Mouse (Mus musculus) thymus, adult 2 months (tissue): ENCODE results near the gene Dgkd. TPM values are rescaled to one million over a fixed set of nuclear protein-coding genes. Genes with fewer than 3 reads are reported as not detected.
A peak's percentile ranks its signal among the peaks of the same experiment; 100 is the strongest.

Source experiments
- DNase-seq: peaks from one replicate; pipeline ENCODE4 v3.0.0; 2021
- H3K27ac ChIP-seq: fragments of 200-500 bp; 2 replicates; pipeline ENCODE4 v1.5.1; 2012; ENCODE audit warnings: low read length, control low read depth; ENCODE audit not compliant: control insufficient read depth, insufficient read depth
- H3K27me3 ChIP-seq: fragments of 200-500 bp; 2 replicates; pipeline ENCODE4 v1.6.1; 2012; ENCODE audit warnings: mild to moderate bottlenecking, low read length, moderate library complexity, mixed read lengths; ENCODE audit not compliant: control insufficient read depth, insufficient read depth
- H3K36me3 ChIP-seq: fragments of 200-500 bp; 2 replicates; pipeline ENCODE4 v1.6.1; 2012; ENCODE audit warnings: mild to moderate bottlenecking, low read length, moderate library complexity; ENCODE audit not compliant: control insufficient read depth, insufficient read depth
- H3K4me1 ChIP-seq: fragments of 200-500 bp; replicated peaks from 2 replicates; pipeline ENCODE4 v1.6.1; 2012; ENCODE audit warnings: low read length; ENCODE audit not compliant: control insufficient read depth, insufficient read depth
- H3K4me3 ChIP-seq: fragments of 200-500 bp; 2 replicates; pipeline ENCODE4 v1.5.1; 2012; ENCODE audit warnings: mild to moderate bottlenecking, low read length, control low read depth, moderate library complexity; ENCODE audit not compliant: control insufficient read depth, insufficient read depth
- CTCF ChIP-seq: fragments of 200-500 bp; IDR thresholded peaks from 2 replicates; pipeline ENCODE4 v1.5.1; 2012; ENCODE audit warnings: mild to moderate bottlenecking, control low read depth, low read length, moderate library complexity, borderline replicate concordance; ENCODE audit not compliant: control insufficient read depth, poor library complexity, insufficient read depth; ENCODE audit errors: extremely low read depth
- POLR2A ChIP-seq: fragments of 200-500 bp; IDR thresholded peaks from 2 replicates; pipeline ENCODE4 v1.6.1; 2012; ENCODE audit warnings: mild to moderate bottlenecking, low read length, control low read depth, moderate library complexity; ENCODE audit not compliant: control insufficient read depth, poor library complexity, insufficient read depth; ENCODE audit errors: extremely low read depth
- WGBS: fragments of 180-500 bp; shearing (Covaris S2); methylation state at CpG from one replicate; pipeline ENCODE4 v1.1.7; 2018; 5-methylcytosine and 5-hydroxymethylcytosine counted together
- polyA plus RNA-seq: library from polyadenylated mRNA; depleted of rRNA; stranded (reverse); fragments of >200 nt; gene quantifications from 2 replicates; pipeline ENCODE4 v1.2.3, GENCODE M21; 2012

The Dgkd gene
- polyA plus RNA-seq, 1 experiment, result 182 TPM

DNA sequence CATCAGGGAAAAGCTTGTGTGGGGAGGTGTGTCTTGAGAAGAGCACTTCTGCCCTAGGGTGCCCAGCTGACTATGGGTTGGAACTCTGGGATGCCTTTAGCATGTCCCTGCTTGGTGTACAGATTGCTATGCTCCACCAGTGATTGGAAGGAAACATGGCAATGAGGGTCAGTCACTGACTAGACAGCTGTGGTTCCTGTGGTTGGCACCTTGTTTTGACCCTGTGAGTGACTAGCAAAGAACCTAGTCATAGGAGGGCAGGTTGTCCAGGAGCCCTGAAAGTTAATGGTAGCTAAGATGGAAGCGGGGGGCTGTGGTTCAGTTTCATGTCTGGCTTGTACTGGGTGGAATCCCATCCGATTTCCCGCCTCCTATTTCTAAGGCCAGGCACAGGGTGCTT is 64.3 kb downstream of the Dgkd start:
- 98% methylated on average over 3 of the region's 3 CpGs for WGBS
- Histone ChIP-seq H3K4me1 (no peaks in the 10 kb centered on the region; the same call in 1 of the 2 replicates), H3K4me3 (no peak overlapping the region), H3K27me3 (no peaks in the 10 kb centered on the region), H3K27ac (no peak overlapping the region), H3K36me3 (peaks cover 77% of the 10 kb centered on the region)
- TF ChIP-seq POLR2A (no peak), CTCF (no peak)
- DNase-seq, result no peak

DNA sequence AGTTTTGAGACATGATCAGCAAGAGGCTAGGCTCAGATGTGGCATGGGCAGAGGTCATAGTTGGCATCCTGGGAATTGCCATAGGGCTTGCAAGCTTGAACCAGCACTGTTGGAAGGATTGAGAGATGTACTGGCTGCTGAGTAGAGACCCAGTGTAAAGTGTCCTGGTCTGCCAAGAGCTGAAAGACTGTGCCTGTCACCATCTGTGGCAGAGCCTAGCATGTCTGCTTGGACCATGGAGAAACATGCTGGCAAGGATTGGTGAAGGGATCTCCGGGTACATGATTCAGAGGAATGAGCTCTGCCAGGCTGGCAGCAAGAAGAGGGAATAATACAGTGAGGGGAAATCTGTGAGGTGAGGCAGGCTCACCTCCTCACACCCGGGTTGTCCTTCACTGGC is 65.0 kb downstream of the Dgkd start:
- DNase-seq, result no peak
- peaks cover 80% of the 10 kb centered on the region for H3K36me3 ChIP-seq
- H3K4me3 ChIP-seq, result no peak overlapping the region
- no peaks in the 10 kb centered on the region for H3K27me3 ChIP-seq
- TF ChIP-seq CTCF (no peak), POLR2A (no peak)
- H3K27ac ChIP-seq, result no peak overlapping the region
- WGBS, result 95% methylated on average over 2 of the region's 2 CpGs
- H3K4me1 ChIP-seq, result no peaks in the 10 kb centered on the region

DNA sequence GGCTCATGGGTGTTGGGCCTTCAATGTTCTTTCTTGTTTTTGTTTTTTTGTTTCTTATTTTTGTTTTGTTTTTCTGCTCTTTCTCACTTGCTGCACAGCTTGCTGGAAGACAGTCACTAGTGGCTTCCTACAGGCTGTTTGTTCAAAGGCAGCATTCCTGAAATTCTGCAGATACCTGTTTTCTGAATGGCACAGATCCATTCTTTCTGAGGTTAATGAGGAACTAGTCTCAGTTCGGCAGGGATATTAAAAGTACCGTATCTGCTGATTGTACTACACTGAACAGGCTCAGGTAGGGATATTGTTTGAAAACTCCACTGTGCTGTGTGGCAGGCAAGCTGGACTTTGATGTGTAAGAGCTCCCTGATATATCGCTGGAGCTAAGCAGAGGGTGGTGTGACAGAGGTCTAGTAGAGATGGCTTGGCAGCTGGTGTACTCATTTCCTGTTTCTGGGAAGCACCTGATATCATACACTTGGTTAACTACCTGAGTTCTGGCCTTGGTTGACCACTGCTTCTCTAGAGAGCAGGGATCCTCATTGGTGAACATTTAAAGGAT is 67.0 kb downstream of the Dgkd start:
- H3K4me1 ChIP-seq, result no peaks in the 10 kb centered on the region
- no peak for TF ChIP-seq POLR2A
- TF ChIP-seq CTCF, result no peak
- no peaks in the 10 kb centered on the region for H3K27me3 ChIP-seq
- H3K27ac ChIP-seq, result no peak overlapping the region
- H3K36me3 ChIP-seq, result peaks cover 93% of the 10 kb centered on the region
- no peak for DNase-seq
- no peak overlapping the region for H3K4me3 ChIP-seq
- WGBS, result 88% methylated on average over 3 of the region's 3 CpGs

DNA sequence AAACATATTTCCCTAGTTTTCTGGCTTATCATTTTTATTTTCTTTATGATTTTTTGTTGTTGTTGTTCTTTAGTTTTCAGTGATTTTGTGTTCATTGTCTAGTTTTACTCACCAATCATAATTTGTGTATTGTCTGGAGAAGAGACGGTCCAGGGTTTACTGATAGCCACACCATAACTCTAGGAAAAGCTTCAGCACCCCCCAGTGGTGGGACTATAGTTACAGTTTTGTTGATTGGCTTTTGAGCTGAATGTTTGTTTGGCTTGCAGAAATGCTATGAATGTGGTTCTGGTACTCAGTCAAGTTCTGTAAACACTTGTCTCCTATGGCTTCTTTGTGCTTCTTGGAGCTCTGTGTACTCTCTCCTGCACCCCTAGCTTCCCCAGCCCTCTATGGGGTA is 69.6 kb downstream of the Dgkd start:
- no peak overlapping the region for H3K27ac ChIP-seq
- peak; percentile 56 for DNase-seq
- TF ChIP-seq POLR2A (no peak), CTCF (no peak)
- no peaks in the 10 kb centered on the region for H3K4me1 ChIP-seq
- H3K27me3 ChIP-seq, result no peaks in the 10 kb centered on the region
- whole genome bisulfite sequencing, result 81% methylated on average over 1 of the region's 1 CpGs
- H3K36me3 ChIP-seq, result peaks cover 93% of the 10 kb centered on the region
- no peak overlapping the region for H3K4me3 ChIP-seq

DNA sequence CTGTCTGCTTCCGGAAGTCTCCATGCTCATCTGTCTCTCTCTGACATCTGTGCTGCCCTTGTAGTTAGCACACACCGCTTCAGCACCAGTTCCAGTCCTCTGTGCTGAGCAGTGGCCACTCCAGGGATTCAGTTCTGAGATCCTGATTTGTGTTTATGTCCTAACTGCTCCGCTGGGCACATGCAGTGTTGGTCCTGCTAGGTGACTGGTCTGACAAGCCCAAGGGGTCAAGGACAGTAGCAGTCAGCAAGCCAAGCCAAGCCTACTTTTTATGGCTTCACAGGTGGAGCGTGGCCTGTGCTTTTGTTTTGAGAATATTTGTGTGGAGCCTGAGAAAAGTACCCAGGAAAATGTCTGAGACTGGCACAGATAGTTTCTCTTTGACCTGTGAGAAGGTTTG is 71.8 kb downstream of the Dgkd start:
- peaks cover 93% of the 10 kb centered on the region for H3K36me3 ChIP-seq

DNA sequence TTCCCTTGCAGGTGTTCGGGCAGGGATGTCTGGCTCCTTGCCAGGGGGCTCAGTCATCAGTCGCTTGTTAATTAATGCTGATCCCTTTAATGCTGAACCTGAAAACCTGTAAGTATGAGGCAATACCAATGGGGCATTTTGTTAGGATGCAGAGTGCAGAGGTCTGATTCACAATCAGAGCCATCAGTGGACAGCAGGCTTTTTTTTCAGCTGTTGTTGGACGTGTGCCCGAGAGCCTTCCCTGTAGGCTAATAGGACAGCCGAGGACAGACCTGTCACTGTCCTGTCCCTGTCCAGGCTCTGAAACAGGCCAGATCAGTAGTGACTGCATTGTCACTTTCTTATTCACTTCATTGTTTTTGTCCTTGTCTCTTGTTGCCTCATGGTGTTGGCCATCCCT is 76.6 kb downstream of the Dgkd start:
- Histone ChIP-seq H3K27me3 (no peaks in the 10 kb centered on the region), H3K4me1 (peaks cover 7% of the 10 kb centered on the region), H3K36me3 (peaks cover 81% of the 10 kb centered on the region), H3K4me3 (no peak overlapping the region), H3K27ac (no peak overlapping the region)
- WGBS, result 94% methylated on average over 5 of the region's 5 CpGs
- no peak for TF ChIP-seq POLR2A
- no peak for TF ChIP-seq CTCF
- no peak for DNase-seq

More for the DNA sequence above, 71.8 kb downstream of the Dgkd start:
- Histone ChIP-seq H3K27me3 (no peaks in the 10 kb centered on the region), H3K4me1 (no peaks in the 10 kb centered on the region), H3K27ac (no peak overlapping the region), H3K4me3 (no peak overlapping the region)
- 97% methylated on average over 4 of the region's 4 CpGs for WGBS
- no peak for DNase-seq
- TF ChIP-seq CTCF (no peak), POLR2A (no peak)

DNA sequence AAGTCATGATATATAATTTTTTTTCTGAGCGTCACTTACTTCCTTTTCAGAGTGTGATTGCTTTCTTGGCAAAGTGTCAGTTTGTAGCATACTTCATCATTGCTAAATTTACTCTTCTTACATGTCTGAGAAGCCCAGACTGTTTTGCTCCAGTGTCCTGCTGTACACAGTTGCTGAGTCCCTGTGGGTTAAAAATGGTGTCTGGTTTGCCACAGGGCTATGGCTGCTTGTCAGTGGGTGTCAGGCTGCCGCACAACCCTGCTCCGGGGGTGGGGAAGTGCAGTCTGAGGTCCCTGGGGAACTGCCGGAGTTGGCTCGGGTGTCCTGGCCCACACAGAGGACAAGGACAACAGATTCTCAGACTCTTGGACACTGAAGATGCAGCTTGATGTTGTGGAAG is 80.0 kb downstream of the Dgkd start:
- DNase-seq, result no peak
- H3K36me3 ChIP-seq, result peaks cover 76% of the 10 kb centered on the region
- WGBS, result 91% methylated on average over 5 of the region's 5 CpGs

More for the DNA sequence above, 80.0 kb downstream of the Dgkd start:
- Histone ChIP-seq H3K27me3 (no peaks in the 10 kb centered on the region), H3K4me1 (peaks cover 19% of the 10 kb centered on the region), H3K4me3 (no peak overlapping the region), H3K27ac (no peak overlapping the region)
- no peak for TF ChIP-seq POLR2A
- TF ChIP-seq CTCF, result no peak
